Mouse (Mus musculus): ENCODE results near the gene Hoxd3. TPM values are rescaled to one million over a fixed set of nuclear protein-coding genes. Genes with fewer than 3 reads are reported as not detected.

The Hoxd3 gene
- polyA plus RNA-seq (2017; shearing (Covaris generic)): not detected

GRCm38 (mm10) chr2:74711721-74712621, at the start of gene Hoxd3, which contains the start of gene Hoxd4:
Gene Hoxd3 (plus strand): TSS chr2:74711927.
Gene Hoxd4 (plus strand): TSS chr2:74711929.

DNA sequence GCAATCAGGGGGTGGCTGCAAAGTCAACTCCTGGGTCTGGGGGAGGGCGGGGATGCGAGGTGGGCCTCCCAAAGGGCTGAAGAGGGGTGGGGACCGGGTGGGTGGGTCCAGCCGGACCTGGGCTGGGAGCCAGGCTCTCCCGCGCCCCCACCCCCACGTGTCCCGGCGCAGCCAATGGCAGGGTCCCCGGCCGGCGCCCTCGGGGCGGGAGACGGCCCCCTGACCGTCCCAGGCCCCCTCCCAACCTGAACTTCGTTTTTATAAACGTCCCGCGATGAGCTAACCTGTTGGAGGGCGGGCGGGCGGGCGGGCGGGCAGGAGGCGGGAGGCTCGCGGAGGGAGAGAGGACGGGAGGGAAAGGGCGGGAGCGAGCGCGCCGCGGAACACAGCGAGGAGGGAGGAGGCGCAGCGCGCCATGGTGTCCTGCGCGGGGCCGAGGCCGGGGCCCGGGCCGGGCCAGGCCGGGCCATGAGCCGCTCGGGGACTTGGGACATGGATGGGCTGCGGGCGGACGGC, 43.8 kb upstream of the Hoxd3 start, which contains the start of gene Hoxd13:
TSS of gene Hoxd13 (plus strand) at position 469 of the 516 bp plus-strand sequence.

DNA sequence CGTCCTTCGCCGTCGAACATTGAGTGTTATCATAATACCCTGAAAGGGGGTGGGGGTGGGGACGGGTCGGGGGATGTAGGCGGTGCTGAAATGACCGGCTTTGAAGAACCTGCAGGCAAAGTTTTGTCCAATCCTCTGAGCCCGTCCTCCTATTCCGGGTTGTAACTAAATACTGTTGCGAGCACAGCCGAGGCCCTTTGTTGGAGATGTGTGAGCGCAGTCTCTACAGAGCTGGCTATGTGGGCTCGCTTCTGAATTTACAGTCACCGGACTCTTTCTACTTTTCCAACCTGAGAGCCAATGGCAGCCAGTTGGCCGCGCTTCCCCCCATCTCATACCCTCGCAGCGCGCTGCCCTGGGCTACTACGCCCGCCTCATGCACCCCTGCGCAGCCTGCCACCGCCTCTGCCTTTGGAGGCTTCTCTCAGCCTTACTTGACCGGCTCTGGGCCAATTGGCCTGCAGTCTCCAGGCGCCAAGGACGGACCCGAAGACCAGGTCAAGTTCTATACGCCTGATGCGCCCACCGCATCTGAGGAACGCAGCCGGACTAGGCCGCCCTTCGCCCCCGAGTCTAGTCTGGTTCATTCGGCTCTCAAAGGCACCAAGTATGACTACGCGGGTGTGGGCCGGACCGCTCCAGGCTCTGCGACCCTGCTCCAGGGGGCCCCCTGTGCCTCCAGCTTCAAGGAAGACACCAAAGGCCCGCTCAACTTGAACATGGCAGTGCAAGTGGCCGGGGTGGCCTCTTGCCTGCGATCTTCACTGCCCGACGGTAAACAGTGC, 36.7 kb upstream of the Hoxd3 start, which contains the start of gene Hoxd12:
TSS of gene Hoxd12 (plus strand) at position 133 of the 785 bp plus-strand sequence.

GRCm38 (mm10) chr2:74678891-74679595, 32.7 kb upstream of the Hoxd3 start, which contains the start of gene Hoxd11:
Gene Hoxd11 (plus strand): TSS chr2:74679557.

GRCm38 (mm10) chr2:74691022-74691951, 20.4 kb upstream of the Hoxd3 start, which contains the start of gene Hoxd10:
Gene Hoxd10 (plus strand): TSS chr2:74691924.

GRCm38 (mm10) chr2:74697567-74698121, 14.1 kb upstream of the Hoxd3 start, which contains the start of gene Hoxd9:
Gene Hoxd9 (plus strand): TSS chr2:74697727.

DNA sequence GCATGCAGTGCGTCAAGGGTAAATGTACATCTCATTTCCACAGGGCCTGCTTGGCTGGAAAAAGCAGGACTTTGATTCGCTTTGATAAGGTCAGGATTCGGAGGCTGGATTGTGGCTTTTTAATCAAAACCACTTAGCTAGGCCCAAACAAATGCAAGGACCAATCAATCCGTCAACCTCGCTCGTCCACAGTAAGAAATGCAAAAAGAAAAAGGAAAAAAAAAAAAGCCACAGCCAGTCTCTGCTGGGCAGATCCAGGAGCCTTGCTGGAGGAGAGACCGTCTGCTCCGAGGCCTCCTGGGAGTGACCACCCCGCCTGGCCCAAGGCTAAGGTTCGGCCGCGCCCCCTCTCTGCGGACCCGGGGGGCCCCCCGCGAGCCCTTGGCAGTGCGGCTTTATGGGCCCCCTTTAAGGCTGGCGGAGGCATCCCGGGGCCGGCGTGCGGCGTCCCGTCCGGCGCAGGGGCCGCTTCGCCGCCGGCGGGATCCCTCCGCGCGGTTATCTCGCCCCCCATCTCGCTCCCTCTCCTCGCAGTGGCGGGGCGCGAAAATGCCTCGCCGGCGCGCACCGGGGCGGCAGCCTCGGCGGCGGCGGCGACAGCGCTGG, 7.2 kb upstream of the Hoxd3 start, which contains the start of gene Hoxd8:
TSS of gene Hoxd8 (plus strand) at position 223 of the 606 bp plus-strand sequence.

GRCm38 (mm10) chr2:74726551-74726950, 14.8 kb downstream of the Hoxd3 start, which contains the start of gene Gm28230:
Gene Gm28230 (plus strand): TSS chr2:74726728.

DNA sequence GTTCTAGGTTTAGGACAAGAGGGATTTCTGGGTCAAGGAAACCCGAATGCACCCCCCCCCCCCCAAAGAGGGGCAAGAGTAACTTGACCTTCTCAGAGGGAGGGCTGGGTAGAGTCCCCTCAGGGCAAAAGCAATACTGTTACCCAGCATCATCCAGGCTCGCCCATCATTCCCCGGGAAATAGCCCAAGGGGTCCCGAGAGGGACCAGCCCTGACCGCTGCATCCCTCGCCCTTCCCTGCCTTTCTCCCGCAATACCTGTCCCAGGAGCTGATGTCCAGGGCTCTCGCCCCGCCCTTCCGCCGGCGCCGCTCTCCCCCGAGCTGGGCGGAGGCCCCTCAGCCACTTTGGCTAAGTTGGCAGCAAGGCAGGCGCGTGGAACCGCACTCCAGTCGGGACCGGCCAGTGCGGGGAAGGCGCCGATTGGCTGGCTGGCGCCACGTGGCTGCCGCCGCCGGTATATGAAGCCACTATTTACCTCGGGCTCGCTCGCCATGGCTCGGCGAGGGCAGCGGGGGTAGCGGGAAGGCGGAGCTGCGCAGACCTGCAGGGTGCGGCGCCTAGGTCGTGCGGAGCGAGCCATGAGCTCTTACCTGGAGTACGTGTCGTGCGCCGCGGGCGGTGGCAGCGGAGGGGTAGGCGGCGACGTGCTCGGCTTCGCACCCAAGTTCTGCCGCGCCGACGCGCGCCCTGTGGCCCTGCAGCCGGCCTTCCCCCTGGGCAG, 51.0 kb downstream of the Hoxd3 start, which contains the start of gene Hoxd1:
TSS of gene Hoxd1 (plus strand) at position 459 of the 723 bp plus-strand sequence.

Other genes with a start within 250 kb of the Hoxd3 start
- 19.9 TPM for gene Lnpk, start 132.5 kb upstream of the Hoxd3 start, polyA plus RNA-seq (2017; shearing (Covaris generic))
- gene Evx2, start 52.4 kb upstream of the Hoxd3 start, polyA plus RNA-seq (2017; shearing (Covaris generic)): not detected
- gene Hoxd13, start 43.6 kb upstream of the Hoxd3 start, polyA plus RNA-seq (2017; shearing (Covaris generic)): not detected
- not detected for gene Hoxd12, start 36.9 kb upstream of the Hoxd3 start, polyA plus RNA-seq (2017; shearing (Covaris generic))
- gene Hoxd11, start 32.4 kb upstream of the Hoxd3 start, polyA plus RNA-seq (2017; shearing (Covaris generic)): not detected
- not detected for gene Hoxd10, start 20.0 kb upstream of the Hoxd3 start, polyA plus RNA-seq (2017; shearing (Covaris generic))
- gene Hoxd9, start 14.2 kb upstream of the Hoxd3 start, polyA plus RNA-seq (2017; shearing (Covaris generic)): not detected
- gene Hoxd8, start 7.3 kb upstream of the Hoxd3 start, polyA plus RNA-seq (2017; shearing (Covaris generic)): 0.06 TPM
- not detected for gene Hoxd4, start within 50 bp of the Hoxd3 start, polyA plus RNA-seq (2017; shearing (Covaris generic))
- not detected for gene Gm28230, start 14.8 kb downstream of the Hoxd3 start, polyA plus RNA-seq (2017; shearing (Covaris generic))
- not detected for gene Hoxd1, start 51.1 kb downstream of the Hoxd3 start, polyA plus RNA-seq (2017; shearing (Covaris generic))
- gene Mtx2, start 113.9 kb downstream of the Hoxd3 start, polyA plus RNA-seq (2017; shearing (Covaris generic)): 74.2 TPM

All from CD4-positive, CD25-positive, alpha-beta regulatory T cell (primary cell).